Mouse (Mus musculus) natural killer cell, adult 2 months (primary cell): ENCODE measurements around the gene Arid3b.

ENCODE experiments used
- DNase-seq, 2 experiments: peaks; one replicate each; pipeline ENCODE4 v3.0.0; 2022; ENCODE audit warnings: low spot score in 2 of 2

Gene Arid3b

DNA sequence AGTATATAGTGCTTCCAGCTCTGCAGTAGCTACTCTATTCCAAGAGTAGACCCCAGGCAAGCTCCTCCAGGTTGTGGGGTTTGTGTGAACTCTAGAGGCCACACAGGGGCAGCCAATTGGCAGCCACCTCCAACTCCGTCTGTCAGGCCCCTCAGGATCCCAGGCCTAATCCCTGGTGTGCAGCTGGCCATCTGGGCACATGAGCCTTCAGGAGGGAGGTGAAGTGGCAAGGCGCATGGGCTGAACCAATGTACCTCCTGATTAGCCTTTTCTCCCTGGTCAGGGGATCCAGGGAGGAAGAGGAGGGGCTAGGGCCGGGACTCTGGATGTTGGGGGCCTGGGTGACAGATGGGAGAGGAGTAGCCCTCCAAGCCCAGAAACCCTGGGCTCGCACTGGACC, 60.9 kb downstream of the Arid3b start:
- DNase-seq, result no peak

DNA sequence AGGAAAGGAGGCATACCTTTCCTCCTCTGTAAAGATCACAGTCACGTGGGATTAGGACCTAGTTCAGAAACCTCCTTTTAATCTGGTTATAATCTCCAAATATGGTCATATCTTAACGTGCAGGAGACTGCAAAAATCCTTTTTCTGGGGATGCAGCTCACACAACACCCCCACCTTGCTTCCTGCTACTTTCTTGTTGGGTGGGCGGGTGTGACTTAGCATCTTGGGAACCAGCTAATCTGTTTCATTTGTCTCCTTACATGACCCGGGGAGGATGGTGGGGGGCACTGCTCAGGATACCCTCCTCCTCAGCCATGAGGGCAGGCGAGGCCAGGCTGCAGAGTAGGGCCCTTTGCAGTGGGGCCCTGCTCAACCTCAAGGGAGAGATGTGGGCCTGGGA, 61.6 kb downstream of the Arid3b start:
- DNase-seq, result no peak

DNA sequence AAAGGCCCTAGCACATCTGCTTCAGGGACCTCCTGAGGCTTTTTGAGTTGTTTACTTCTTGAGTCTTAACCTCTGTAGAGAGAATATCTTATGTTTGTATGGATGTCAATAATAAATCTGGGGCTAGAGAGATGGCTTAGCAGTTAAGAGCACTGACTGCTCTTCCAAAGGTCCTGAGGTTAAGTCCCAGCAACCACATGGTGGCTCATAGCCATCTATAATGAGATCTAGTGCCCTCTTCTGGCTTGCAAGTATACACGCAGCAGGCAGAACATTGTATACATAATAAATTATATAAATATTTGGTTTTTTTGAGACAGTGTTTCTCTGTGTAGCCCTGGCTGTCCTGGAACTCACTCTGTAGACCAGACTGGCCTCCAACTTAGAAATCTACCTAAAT, 62.4 kb downstream of the Arid3b start:
- no peak for DNase-seq

DNA sequence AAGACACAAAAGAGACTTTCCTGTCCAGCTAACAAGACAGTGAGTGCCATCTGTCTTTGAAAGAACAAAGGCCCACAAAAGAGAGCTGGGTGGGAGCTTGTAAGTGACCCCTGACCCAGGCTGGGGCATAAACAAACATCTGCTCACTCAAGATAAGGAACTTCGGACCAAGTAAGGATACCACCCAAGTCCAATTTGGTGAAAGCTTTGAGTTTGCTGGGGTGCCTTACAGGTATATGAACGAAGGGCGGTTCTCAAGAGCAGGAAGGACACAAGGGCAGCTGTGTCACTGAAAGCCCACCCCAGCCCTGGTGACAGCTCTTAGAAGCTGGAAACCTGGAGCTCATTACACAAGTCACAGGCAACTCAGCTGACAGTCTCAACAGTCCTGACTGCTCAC, 62.8 kb downstream of the Arid3b start:
- no peak for DNase-seq

DNA sequence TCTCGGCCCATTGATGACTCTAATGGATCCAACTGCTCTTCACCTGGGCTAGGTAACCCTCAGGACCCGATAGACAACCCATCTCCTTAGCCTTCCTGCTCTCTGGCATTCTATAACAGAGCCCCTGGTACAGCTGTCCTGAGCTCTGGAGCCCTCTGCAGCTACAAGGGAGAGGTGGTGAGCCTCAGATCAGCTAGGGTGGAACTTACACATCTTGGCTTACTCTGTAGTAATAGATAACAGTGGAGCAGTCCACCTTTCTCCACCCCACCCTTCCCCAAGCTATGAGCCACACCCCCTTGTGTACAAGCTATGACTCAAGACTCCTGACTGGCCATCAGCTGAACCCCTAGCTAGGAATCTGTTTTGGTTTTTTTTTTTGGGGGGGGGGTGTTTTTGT, 65.8 kb downstream of the Arid3b start:
- DNase-seq, result no peak

DNA sequence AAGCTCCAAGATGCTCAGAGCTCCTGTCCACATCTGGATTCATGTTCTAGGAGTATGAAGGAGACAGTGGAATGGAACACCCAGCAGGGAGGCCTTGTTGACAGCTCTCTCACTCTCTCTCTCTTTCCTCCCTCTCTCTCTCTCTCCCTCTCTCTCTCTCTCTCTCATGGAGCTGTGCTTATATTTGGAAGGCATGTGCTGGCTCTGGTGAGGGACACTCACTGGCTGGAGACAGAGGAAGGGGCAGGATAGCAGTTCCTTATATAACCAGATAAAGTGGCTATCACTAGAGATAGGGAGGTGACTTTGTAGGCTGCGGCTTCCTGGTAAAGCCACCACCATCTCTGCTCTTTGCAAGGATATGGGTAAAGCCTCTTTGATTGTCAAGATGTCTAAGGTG, 66.4 kb downstream of the Arid3b start:
- DNase-seq, result no peak

DNA sequence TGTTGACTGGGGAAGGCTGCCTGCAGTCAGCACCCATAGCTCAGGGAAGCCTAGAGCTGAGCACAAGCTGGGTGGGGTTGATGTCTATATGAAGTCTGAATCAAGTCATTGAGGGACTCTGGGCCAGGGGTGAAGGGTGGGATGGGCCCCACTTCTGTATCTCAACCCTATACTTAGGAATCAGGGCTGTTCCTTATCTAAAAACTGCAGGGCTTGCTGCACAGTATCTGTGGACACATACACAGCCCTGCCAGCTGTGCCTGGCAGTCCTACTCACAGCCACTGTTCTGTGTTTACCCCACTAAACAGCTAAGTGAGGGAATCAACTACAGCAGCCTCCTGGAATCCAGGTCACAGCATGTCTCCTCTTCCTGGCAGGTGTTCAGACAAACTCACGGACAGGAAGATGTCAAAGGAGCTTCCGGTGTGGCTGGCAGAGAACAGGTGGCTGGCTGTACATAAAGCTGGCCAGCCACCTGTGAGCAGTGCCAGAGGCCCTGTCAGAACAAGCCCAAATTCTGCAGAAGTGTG, 67.0 kb downstream of the Arid3b start:
- DNase-seq, result no peak

DNA sequence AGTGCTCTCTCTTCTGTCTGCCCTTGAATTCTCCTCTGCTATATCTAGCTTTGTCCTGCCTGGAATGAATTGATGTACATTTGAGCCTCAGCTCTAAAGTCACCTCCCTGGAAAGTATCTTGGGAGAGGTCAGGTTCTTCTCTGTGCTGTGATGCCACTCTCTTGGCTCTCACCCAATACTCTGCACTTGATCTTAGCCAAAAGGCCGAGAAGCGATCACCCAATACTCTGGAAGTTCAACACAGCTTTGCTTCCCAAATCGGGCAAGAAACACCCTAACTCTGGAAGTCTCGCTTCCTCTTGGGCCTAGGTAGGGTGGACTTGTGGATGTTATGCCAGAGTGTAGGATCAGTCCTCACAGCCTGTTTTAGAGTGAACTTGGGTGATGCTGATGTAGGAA, 69.4 kb downstream of the Arid3b start:
- DNase-seq, result no peak

DNA sequence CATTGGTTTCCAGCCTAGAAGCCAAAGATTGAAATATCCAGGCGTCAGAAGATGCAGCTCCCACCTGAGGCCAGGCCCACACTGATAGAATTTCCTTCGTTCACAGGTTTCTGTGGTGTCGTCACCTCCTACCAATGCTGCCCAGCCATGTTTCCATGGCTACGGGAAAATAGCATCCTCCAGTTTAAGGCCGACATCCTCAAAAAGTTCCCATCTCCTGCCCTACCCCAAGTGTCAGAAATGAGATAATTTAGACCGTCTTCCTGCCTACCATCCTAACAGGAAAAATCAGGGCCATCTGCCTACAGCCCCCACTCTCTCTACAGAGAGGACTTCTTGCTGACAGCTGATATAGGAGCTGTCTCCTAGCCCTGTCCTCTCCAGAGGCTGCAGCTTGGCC, 70.2 kb downstream of the Arid3b start:
- no peak for DNase-seq

DNA sequence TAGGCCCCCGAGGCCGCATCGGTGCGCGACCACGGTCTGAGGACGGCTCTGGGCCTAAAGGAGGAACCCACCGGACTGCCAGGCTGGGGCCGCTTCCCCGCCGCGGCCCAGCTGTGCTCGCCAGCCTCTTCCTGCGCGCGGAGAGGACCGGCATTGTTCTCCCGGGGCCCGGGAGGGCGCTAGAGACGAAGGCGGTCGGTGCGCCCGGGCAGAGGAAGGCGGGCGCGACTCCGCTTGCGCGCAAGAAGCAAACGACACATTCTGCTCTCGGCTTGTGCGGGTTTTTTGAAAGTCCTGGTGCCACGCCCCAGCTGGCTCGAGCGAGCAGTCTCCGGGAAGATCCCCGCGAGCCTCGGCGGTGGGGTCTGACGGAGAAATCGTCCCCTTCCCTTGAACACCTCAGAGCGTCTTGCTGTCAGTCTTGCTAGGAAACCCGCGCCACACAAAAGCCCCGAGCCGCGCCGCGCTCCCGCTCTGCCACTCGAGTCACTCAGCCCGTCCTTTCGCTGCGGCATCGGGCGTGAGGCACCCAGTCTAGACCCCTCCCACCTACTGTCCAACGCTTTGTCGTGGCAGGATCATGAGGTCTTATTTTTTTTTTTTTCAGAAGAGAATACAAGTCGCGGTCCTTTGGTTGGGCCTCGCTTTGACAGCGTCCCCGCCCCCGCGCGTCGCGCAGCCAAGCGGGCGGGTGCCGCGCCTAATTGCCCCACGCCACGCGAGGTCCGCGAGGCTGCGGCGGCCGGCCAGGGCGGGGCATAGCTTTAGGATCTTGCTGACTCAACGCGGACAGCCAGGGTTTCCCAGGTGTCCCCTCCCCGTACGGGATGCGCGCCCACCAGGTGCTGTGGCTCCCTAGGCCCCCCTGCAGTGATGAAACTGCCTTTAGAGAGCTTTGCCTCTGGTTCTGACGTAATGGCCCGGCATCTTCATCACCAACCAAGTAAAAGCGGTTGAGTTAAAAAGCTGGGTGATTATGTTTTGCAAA, 70.9 kb downstream of the Arid3b start, which contains the start of gene Clk3:
TSS of gene Clk3 (minus strand) at position 497 of the 988 bp plus-strand sequence.
- DNase-seq, result peak; percentile 64 to 67

DNA sequence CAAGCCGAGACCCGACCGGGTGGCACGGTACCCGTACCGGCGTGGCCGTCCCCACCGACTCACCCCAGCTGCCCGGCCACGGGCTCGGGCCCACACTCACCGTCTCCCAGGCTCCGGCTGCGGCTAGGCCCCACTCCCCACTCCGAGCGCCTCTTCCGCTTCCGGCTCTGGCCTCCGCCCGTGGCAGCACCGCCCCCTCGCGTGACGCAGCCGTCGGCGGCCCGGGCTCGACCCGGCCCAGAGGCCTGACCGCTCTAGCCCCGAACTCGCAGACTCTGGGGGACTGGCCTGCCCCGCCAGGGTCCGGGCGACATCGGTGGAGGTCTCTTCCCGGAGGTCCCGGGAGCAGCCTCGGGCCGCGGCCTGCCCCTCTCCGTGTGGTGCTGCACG, 71.6 kb downstream of the Arid3b start:
- DNase-seq, result peak; percentile 91

DNA sequence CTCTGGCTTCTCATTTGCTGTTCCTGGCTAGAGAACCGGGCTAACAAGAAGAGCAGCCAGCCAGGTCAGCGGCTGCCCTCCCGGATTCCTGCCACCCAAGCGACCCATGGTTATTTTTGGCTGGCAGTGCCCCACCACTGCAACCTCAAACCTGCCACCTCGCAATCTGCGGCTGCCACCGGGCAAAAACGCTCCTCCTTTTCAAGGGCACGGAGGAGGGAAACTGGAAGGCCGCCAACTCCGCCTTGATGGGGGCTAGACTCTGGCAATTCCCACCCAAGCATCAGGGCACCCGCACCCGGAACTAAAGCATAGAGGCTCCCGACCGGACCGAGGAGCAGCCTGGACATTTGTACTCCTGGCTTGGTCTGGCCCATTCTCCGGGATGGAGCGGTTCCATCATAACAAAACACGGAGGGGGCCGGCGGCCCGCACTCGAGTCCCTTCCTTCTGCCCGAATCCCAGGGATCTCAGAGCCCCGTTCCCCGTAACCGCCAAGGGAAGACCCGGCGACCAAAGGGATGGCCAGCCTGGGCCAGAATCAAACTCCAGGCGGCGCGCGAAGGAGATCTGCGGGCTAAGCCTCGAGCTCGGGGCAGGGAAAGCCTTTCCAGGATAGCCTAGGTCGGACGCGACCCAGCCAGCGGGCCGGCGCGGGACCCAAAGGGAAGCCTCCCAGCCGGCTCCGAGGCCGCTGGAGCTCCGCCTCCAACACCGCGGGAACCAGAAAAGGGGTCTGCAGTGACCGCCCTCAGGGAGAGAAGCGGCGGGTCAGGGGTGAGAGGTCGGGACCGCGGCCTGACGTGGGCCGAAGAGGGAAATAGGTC, 72.2 kb downstream of the Arid3b start:
- peak; percentile 53 to 59 for DNase-seq

DNA sequence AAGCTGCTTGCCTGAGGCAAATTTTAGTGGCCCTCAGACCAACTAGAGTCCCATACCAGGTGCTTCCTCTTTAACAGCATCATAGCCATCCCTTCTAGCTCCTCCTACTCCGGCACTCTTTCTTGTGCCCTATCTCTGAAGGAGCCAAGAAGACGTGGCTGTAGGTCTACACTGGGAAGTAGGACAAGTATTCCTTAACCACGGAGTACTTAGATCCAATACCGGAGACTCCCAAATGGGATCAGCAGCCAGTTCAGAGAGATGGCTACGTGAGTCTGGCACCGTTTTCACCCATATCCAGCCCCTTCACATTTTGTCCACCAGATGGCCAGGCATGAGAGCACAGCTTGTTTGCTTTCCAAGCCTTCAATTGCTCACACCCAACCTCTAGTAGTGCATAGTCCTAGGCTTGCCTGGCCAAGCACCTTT, 74.0 kb downstream of the Arid3b start:
- DNase-seq, result peak; percentile 28 to 46

DNA sequence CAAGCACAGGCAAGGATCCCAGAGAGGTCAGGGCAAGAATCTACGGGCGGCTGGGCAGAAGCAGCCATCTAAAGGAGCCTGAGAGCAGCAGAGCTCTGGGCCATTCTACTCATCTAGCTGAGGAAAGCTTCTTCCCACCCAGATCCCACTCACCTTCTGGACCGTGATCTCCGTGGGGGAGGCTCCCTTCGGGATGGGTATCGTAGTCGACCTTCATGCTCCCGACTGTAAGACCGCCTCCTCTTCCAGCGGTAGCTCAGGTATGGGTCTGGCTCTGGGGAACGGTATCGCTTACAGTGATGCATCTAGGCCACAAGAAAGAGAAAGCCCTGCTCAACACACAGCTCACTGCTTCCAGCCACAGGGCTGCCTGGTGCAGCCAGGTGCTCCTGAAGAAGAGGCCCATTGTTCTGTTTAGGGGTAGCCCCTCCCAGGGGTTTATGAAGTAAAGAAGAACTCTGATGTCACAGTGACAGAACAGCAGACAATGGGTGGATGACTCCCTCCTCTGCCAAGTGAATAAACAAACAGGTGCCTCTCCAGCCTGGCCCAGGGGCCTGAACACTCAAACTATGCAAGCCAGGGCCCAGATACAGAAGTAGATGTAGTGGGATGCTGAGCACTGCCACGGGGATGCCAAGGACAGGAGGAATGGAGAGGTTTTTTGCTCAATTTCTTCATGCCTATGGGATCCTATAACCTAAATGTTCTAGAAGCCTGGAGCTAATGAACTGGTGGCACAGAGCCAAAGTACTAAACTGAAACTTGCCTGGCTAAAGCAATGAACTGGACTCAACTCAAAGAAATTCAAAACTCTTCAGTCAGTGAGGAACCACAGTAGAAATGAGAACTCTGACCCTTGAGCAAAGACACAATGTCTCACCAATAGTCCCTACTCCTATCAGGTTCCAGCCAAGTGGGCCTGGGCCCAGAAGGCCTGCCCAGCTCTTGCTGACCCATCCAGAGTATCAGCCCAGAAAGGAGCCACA, 74.7 kb downstream of the Arid3b start:
- DNase-seq, result no peak

DNA sequence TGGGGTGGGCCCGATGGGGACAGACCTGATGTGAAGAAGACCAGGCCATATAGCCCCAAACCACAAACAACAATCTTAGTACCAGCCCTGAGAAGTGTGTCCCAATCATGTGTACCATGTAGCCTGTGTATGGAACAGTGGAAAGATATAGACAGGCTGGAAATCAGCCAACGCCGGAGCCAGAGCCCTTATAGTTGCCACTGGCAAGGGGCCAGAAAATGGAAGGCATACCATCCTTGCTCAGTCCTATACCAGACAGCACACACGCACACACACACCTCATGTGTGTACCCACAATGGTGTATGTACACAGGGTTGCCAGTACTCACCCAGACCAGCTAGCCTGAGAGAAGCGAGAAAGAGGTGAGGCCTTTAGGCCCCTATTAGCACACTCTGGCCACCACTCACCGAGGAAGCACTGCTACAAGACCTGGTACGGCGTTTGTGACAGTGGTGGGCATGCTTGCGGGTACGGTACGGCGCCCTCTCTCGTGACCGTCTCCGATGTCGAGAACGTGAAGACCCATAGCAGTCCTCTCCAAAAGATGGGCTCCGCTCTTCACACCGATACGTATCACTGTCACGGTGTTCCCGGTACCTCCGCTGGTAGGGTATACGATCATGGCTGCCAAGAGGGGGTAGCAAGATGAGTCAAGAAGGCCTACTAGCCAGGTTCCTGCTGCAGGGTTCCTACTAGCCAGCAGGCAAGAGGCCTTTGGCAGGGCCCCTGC, 76.0 kb downstream of the Arid3b start:
- no peak for DNase-seq

DNA sequence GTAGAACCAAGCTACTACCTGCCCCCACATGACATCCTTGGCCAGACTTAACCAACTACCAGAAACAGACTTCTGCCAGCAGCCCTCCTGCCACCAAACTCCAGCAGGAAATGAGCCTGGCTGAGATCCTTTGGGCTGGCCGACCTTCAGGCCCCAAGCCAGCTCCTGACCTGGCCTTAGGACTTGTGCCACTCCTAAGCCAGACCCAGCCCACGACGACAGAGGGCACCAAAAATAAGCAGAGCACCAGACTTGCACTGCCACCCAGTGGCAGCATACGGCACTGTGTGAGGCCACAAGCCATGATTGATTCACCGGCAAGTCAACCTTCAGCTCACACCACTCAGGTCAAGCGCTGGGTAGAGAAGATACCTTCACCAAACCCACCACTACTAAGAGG, 77.3 kb downstream of the Arid3b start:
- DNase-seq, result peak; percentile 60 to 71

DNA sequence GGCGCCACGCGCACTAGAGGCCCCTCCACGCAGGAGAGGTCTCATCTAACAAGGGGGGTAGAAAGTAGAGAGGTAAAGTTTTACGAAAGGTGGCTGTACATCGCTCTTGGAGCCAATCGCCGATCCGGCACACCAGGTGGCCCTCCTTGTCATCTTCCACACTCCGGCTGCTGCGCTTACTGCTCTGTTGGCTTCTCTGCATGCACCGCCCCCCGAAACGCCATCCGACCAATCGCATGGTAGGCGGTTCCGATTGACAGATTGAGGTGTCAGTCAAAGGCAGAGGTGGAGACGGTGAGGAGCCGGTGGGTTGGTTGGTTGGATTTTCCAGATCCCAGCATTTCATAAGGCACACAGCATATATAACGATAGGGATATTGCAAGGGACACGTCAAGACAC, 78.1 kb downstream of the Arid3b start:
- no peak for DNase-seq

DNA sequence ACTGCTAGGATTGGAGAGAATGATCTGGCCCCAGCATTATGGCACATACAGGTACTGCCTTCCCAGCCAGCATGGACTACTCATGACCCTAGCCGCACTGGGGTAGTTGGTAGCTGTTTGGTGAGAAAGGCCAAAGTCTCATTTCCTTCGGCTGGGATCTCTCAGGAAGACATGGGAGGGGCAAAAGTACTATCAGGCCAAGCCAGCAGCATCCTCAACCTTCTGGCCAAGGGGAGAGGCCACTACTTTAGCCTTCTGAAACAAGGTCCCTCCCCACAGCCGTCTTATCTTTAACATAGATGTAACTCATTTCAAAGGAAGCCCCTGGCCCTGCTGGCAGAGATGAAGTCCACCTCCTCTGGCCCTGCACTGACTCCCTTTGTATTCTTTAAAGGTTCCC, 79.0 kb downstream of the Arid3b start:
- DNase-seq, result no peak

DNA sequence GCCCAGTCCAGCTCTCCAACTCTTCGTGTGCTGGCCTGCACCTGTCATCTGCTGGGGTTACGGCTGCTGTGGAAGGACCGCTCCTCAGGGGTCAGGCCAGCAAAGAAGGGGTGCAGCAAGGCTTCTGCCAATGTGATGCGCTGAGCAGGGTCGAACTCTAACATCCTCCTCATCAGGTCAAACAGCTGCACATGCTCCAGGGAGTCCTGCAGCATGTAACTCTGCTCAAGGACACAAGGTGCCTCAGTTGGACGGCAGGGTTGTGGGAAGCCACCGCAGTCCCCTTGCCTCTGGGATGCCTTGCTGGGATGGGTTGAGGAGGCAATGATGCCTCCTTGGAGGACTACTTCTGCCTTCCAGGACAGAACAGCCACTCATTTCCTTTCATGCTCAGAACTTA, 85.7 kb downstream of the Arid3b start:
- DNase-seq, result no peak

DNA sequence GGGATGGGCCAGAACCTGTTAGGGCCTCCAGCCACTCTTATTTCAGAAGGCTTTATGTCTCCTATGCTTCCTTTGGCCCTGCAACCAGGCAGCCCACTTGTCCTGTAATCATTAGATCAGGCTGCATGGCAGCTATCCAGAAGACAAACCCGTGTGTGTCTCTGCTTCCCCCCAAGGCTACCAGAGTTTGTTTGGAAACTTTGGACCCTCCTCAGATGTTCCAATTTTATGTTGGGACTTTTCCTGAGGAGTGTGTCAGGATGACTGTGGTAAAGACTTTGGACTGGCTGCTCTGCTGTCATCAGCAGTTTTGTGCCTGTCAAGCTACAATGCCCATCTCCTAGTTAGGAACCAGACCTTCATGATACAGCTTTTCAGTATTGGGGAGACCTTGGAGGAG, 87.8 kb downstream of the Arid3b start:
- no peak for DNase-seq

DNA sequence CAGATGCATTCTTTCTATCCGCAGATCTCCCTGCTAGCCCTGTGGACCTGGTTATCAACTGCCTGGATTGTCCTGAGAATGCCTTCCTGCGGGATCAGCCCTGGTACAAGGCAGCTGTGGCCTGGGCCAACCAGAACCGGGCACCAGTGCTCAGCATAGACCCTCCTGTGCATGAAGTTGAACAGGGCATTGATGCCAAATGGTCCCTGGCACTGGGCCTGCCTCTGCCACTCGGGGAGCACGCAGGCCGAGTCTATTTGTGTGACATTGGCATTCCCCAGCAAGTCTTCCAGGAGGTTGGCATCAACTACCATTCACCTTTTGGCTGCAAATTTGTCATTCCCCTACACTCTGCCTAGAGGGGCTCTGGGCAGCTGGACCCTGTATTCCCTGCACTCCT, 88.5 kb downstream of the Arid3b start:
- DNase-seq, result no peak
